Mouse (Mus musculus): Measurements from ENCODE around the gene H2bfm. TPM values are rescaled to one million over a fixed set of nuclear protein-coding genes. Genes with fewer than 3 reads are reported as not detected.
"Not testable (repeated sequence)": the region's sequence is repeated elsewhere in the genome, so short reads cannot be mapped to it uniquely, and the experiment has no call there.

Gene H2bfm
- not detected in 2 replicates for polyA plus RNA-seq (2012; rRNA removed)

GRCm38 (mm10) chrX:136927031-136927430, at the start of gene H2bfm:
TSS of gene H2bfm (plus strand) at chrX:136927325.
- Histone ChIP-seq H3K4me1 (ENCODE audit: control insufficient read depth, insufficient read depth, low read length) (no peaks in the 10 kb centered on the region), H3K4me3 (replicated peaks; ENCODE audit: extremely low read depth, low read depth, low read length) (no peak within 1 kb of the TSS)
- TF ChIP-seq CTCF (IDR thresholded peaks at IDR 0.05; ENCODE audit: insufficient read depth, low read length) (no peak), POLR2A (IDR thresholded peaks at IDR 0.05; ENCODE audit: borderline replicate concordance, extremely low read depth, low read depth, low read length) (no peak)
- DNase-seq: no peak
- WGBS: 89% methylated on average over 14 of the region's 14 CpGs

GRCm38 (mm10) chrX:136895757-136896156, 31.4 kb upstream of the H2bfm start:
- 66% methylated on average over 2 of the region's 2 CpGs for WGBS
- DNase-seq: no peak
- no peaks in the 10 kb centered on the region for H3K4me1 ChIP-seq (ENCODE audit: control insufficient read depth, insufficient read depth, low read length)
- no peak for TF ChIP-seq POLR2A (IDR thresholded peaks at IDR 0.05; ENCODE audit: borderline replicate concordance, extremely low read depth, low read depth, low read length)
- TF ChIP-seq CTCF (IDR thresholded peaks at IDR 0.05; ENCODE audit: insufficient read depth, low read length): no peak
- no peak overlapping the region for H3K4me3 ChIP-seq (replicated peaks; ENCODE audit: extremely low read depth, low read depth, low read length)

- H3K4me3 ChIP-seq (replicated peaks; ENCODE audit: extremely low read depth, low read depth, low read length): no peak overlapping the region
- TF ChIP-seq POLR2A (IDR thresholded peaks at IDR 0.05; ENCODE audit: borderline replicate concordance, extremely low read depth, low read depth, low read length): no peak
- TF ChIP-seq CTCF (IDR thresholded peaks at IDR 0.05; ENCODE audit: insufficient read depth, low read length): no peak
Observed at GRCm38 (mm10) chrX:136904369-136904768, 22.8 kb upstream of the H2bfm start.

GRCm38 (mm10) chrX:136925863-136926262, 1.3 kb upstream of the H2bfm start:
- Histone ChIP-seq H3K4me3 (replicated peaks; ENCODE audit: extremely low read depth, low read depth, low read length) (no peak overlapping the region), H3K4me1 (ENCODE audit: control insufficient read depth, insufficient read depth, low read length) (no peaks in the 10 kb centered on the region)
- no peak for DNase-seq
- TF ChIP-seq POLR2A (IDR thresholded peaks at IDR 0.05; ENCODE audit: borderline replicate concordance, extremely low read depth, low read depth, low read length): no peak
- no peak for TF ChIP-seq CTCF (IDR thresholded peaks at IDR 0.05; ENCODE audit: insufficient read depth, low read length)

More at GRCm38 (mm10) chrX:136904369-136904768, 22.8 kb upstream of the H2bfm start:
- WGBS: 50% methylated on average over 4 of the region's 4 CpGs
- no peak for DNase-seq
- no peaks in the 10 kb centered on the region for H3K4me1 ChIP-seq (ENCODE audit: control insufficient read depth, insufficient read depth, low read length)

- H3K4me1 ChIP-seq (ENCODE audit: control insufficient read depth, insufficient read depth, low read length): no peaks in the 10 kb centered on the region
- TF ChIP-seq CTCF (IDR thresholded peaks at IDR 0.05; ENCODE audit: insufficient read depth, low read length) (no peak), POLR2A (IDR thresholded peaks at IDR 0.05; ENCODE audit: borderline replicate concordance, extremely low read depth, low read depth, low read length) (no peak)
- no peak overlapping the region for H3K4me3 ChIP-seq (replicated peaks; ENCODE audit: extremely low read depth, low read depth, low read length)
- 34% methylated on average over 3 of the region's 3 CpGs for WGBS
- no peak for DNase-seq
Observed at GRCm38 (mm10) chrX:136937985-136938384, 10.9 kb downstream of the H2bfm start.

GRCm38 (mm10) chrX:136957583-136958279, 30.6 kb downstream of the H2bfm start:
- H3K4me3 ChIP-seq (replicated peaks; ENCODE audit: extremely low read depth, low read depth, low read length); H3K4me1 ChIP-seq (ENCODE audit: control insufficient read depth, insufficient read depth, low read length): not testable (repeated sequence)
- DNase-seq: peak; percentile 6
- 33% methylated on average over 13 of the region's 13 CpGs for WGBS

- 70% methylated on average over 5 of the region's 5 CpGs for WGBS
- H3K4me1 ChIP-seq (ENCODE audit: control insufficient read depth, insufficient read depth, low read length); DNase-seq; H3K4me3 ChIP-seq (replicated peaks; ENCODE audit: extremely low read depth, low read depth, low read length): not testable (repeated sequence)
Observed at GRCm38 (mm10) chrX:136958300-136958699, 31.2 kb downstream of the H2bfm start.

GRCm38 (mm10) chrX:136959688-136960087, 32.6 kb downstream of the H2bfm start:
- 35% methylated on average over 2 of the region's 2 CpGs for WGBS
- TF ChIP-seq CTCF (IDR thresholded peaks at IDR 0.05; ENCODE audit: insufficient read depth, low read length): peak; percentile 33
- no peak for TF ChIP-seq POLR2A (IDR thresholded peaks at IDR 0.05; ENCODE audit: borderline replicate concordance, extremely low read depth, low read depth, low read length)
- Histone ChIP-seq H3K4me3 (replicated peaks; ENCODE audit: extremely low read depth, low read depth, low read length) (no peak overlapping the region), H3K4me1 (ENCODE audit: control insufficient read depth, insufficient read depth, low read length) (no peaks in the 10 kb centered on the region)
- DNase-seq: no peak

GRCm38 (mm10) chrX:136975397-136975796, 48.3 kb downstream of the H2bfm start, which contains the start of gene Tmsb15b2:
TSS of gene Tmsb15b2 (minus strand) at chrX:136975497.
- WGBS: 82% methylated on average over 6 of the region's 6 CpGs
- H3K4me3 ChIP-seq (replicated peaks; ENCODE audit: extremely low read depth, low read depth, low read length): peak within 1 kb of the TSS; percentile 73
- H3K4me1 ChIP-seq (ENCODE audit: control insufficient read depth, insufficient read depth, low read length); DNase-seq: not testable (repeated sequence)

GRCm38 (mm10) chrX:136976424-136977084, 49.4 kb downstream of the H2bfm start, which contains the start of the genes Tmsb15l and Tmsb15b1:
TSS of gene Tmsb15l (minus strand) at chrX:136976869.
TSS of gene Tmsb15b1 (minus strand) at chrX:136976874.
- no peak for TF ChIP-seq POLR2A (IDR thresholded peaks at IDR 0.05; ENCODE audit: borderline replicate concordance, extremely low read depth, low read depth, low read length)
- TF ChIP-seq CTCF (IDR thresholded peaks at IDR 0.05; ENCODE audit: insufficient read depth, low read length): no peak
- peak within 1 kb of the TSS; percentile 73 for H3K4me3 ChIP-seq (replicated peaks; ENCODE audit: extremely low read depth, low read depth, low read length)
- 36% methylated on average over 15 of the region's 15 CpGs for WGBS
- peak; percentile 48 for DNase-seq
- no peaks in the 10 kb centered on the region for H3K4me1 ChIP-seq (ENCODE audit: control insufficient read depth, insufficient read depth, low read length)

Other genes with a start within 250 kb of the H2bfm start
- 1.0 and 2.2 TPM in 2 replicates for gene Tceal1, start 219.3 kb upstream of the H2bfm start, polyA plus RNA-seq (2012; rRNA removed)
- 24.2 and 43.0 TPM in 2 replicates for gene Morf4l2, start 183.6 kb upstream of the H2bfm start, polyA plus RNA-seq (2012; rRNA removed)
- gene Glra4, start 147.2 kb upstream of the H2bfm start, polyA plus RNA-seq (2012; rRNA removed): not detected in 2 replicates
- 3.1 and 5.8 TPM in 2 replicates for gene Plp1, start 104.7 kb upstream of the H2bfm start, polyA plus RNA-seq (2012; rRNA removed)
- gene Rab9b, start 58.6 kb upstream of the H2bfm start, polyA plus RNA-seq (2012; rRNA removed): not detected in 2 replicates
- gene Tmsb15b2, start 48.2 kb downstream of the H2bfm start, polyA plus RNA-seq (2012; rRNA removed): not detected in 2 replicates
- gene Tmsb15l, start 49.5 kb downstream of the H2bfm start, polyA plus RNA-seq (2012; rRNA removed): 0.25 and 0.49 TPM in 2 replicates
- 0.62 TPM in 1 of 2 replicates, not detected in the other for gene Tmsb15b1, start 49.5 kb downstream of the H2bfm start, polyA plus RNA-seq (2012; rRNA removed)
- 0.26 and 0.34 TPM in 2 replicates for gene Zcchc18, start 65.8 kb downstream of the H2bfm start, polyA plus RNA-seq (2012; rRNA removed)
- gene Slc25a53, start 111.0 kb downstream of the H2bfm start, polyA plus RNA-seq (2012; rRNA removed): 3.6 and 4.3 TPM in 2 replicates
- 1.0 and 1.3 TPM in 2 replicates for gene Fam199x, start 122.3 kb downstream of the H2bfm start, polyA plus RNA-seq (2012; rRNA removed)
- gene Esx1, start 194.8 kb downstream of the H2bfm start, polyA plus RNA-seq (2012; rRNA removed): not detected in 2 replicates

All from lung, adult 2 months (tissue).